Mouse (Mus musculus) stomach, embryonic 14.5 days (tissue): ENCODE data around the gene Scarb1. TPM values are rescaled to one million over a fixed set of nuclear protein-coding genes. Genes with fewer than 3 reads are reported as not detected.
A peak's percentile ranks its signal among the peaks of the same experiment; 100 is the strongest.

Experiments
- ATAC-seq: fragments of 200-750 bp; cut with Nextera tagmentation; 2 replicates; pipeline ENCODE4 v1.8.0; 2017; ENCODE audit warnings: low read depth, moderate TSS enrichment; ENCODE audit not compliant: insufficient number of reproducible peaks, insufficient read depth, low FRiP score
- H3K27ac ChIP-seq: fragments of 300-500 bp; sonication (generic); 2 replicates; pipeline ENCODE4 v1.5.1; 2014; ENCODE audit warnings: mild to moderate bottlenecking, low read length, moderate library complexity, mixed read lengths
- H3K27me3 ChIP-seq: fragments of 300-500 bp; sonication (generic); 2 replicates; pipeline ENCODE4 v1.6.1; 2014; ENCODE audit warnings: low read length, control low read depth, mixed read lengths; ENCODE audit not compliant: control insufficient read depth, insufficient read depth
- H3K36me3 ChIP-seq: fragments of 300-500 bp; sonication (generic); 2 replicates; pipeline ENCODE4 v1.6.1; 2014; ENCODE audit warnings: mild to moderate bottlenecking, control low read depth, low read length, moderate library complexity, mixed read lengths; ENCODE audit not compliant: control insufficient read depth, insufficient read depth
- H3K4me1 ChIP-seq: fragments of 300-500 bp; sonication (generic); 2 replicates; pipeline ENCODE4 v1.6.1; 2014; ENCODE audit warnings: low read length, control low read depth, mixed read lengths; ENCODE audit not compliant: control insufficient read depth, insufficient read depth
- H3K4me2 ChIP-seq: fragments of 300-500 bp; sonication (generic); replicated peaks from 2 replicates; pipeline ENCODE4 v1.6.1; 2014; ENCODE audit warnings: low read depth, low read length, control low read depth
- H3K4me3 ChIP-seq: fragments of 300-500 bp; sonication (generic); 2 replicates; pipeline ENCODE4 v1.5.1; 2014; ENCODE audit warnings: low read depth, low read length, control low read depth
- H3K9ac ChIP-seq: fragments of 300-500 bp; sonication (generic); replicated peaks from 2 replicates; pipeline ENCODE4 v1.6.1; 2014; ENCODE audit warnings: low read depth, mild to moderate bottlenecking, control low read depth, low read length, moderate library complexity, mixed read lengths
- H3K9me3 ChIP-seq: fragments of 300-500 bp; sonication (generic); 2 replicates; pipeline ENCODE4 v1.6.1; 2016; ENCODE audit warnings: low read depth, low read length, control low read depth; ENCODE audit not compliant: control insufficient read depth
- WGBS: fragments of 180-500 bp; shearing (Covaris S2); extraction: QIAGEN DNeasy Blood & Tissue Kit; methylation state at CpG from one replicate; pipeline ENCODE4 v1.1.7; 2014; 5-methylcytosine and 5-hydroxymethylcytosine counted together
- polyA plus RNA-seq: library from polyadenylated mRNA; unstranded; fragments of >200 nt; fragmentation: Nextera tagmentation; extraction: Ambion mirVana; gene quantifications from 2 replicates; pipeline ENCODE4 v1.2.1, GENCODE M21; 2014

The Scarb1 gene
- polyA plus RNA-seq, 1 experiment from 2014 or later: 47.1 TPM

- no peak overlapping the region for H3K4me2 ChIP-seq
- H3K4me1 ChIP-seq: peaks cover 15% of the 10 kb centered on the region
- no peaks in the 10 kb centered on the region for H3K9me3 ChIP-seq
- no peaks in the 10 kb centered on the region for H3K36me3 ChIP-seq
- no peak overlapping the region for H3K9ac ChIP-seq
- no peaks in the 10 kb centered on the region for H3K27me3 ChIP-seq
- ATAC-seq: no peak
- WGBS: 33% methylated on average over 6 of the region's 6 CpGs
- H3K27ac ChIP-seq: no peak overlapping the region
- no peak overlapping the region for H3K4me3 ChIP-seq
Measured at GRCm38 (mm10) chr5:125249187-125249586, 91.7 kb downstream of the Scarb1 start.

- no peak overlapping the region for H3K4me3 ChIP-seq
- ATAC-seq: no peak
- no peaks in the 10 kb centered on the region for H3K27me3 ChIP-seq
- 90% methylated on average over 4 of the region's 4 CpGs for WGBS
- H3K4me2 ChIP-seq: no peak overlapping the region
- peaks cover 15% of the 10 kb centered on the region for H3K4me1 ChIP-seq
- H3K36me3 ChIP-seq: no peaks in the 10 kb centered on the region
- H3K27ac ChIP-seq: no peak overlapping the region
- H3K9me3 ChIP-seq: no peaks in the 10 kb centered on the region
- H3K9ac ChIP-seq: no peak overlapping the region
Measured at GRCm38 (mm10) chr5:125246711-125247110, 94.2 kb downstream of the Scarb1 start.

- Histone ChIP-seq H3K9ac (no peak overlapping the region), H3K27ac (peak overlapping the region; percentile 4; the same call in 1 of the 2 replicates)
- 4% methylated on average over 27 of the region's 27 CpGs for WGBS
Measured at GRCm38 (mm10) chr5:125245534-125246151, 95.3 kb downstream of the Scarb1 start.

GRCm38 (mm10) chr5:125244825-125245533 lies 95.9 kb downstream of the Scarb1 start:
- Histone ChIP-seq H3K9ac (no peak overlapping the region), H3K4me3 (no peak overlapping the region; the same call in 1 of the 2 replicates)

More at GRCm38 (mm10) chr5:125245534-125246151, 95.3 kb downstream of the Scarb1 start:
- Histone ChIP-seq H3K4me1 (peaks cover 15% of the 10 kb centered on the region), H3K36me3 (no peaks in the 10 kb centered on the region), H3K9me3 (no peaks in the 10 kb centered on the region), H3K27me3 (no peaks in the 10 kb centered on the region), H3K4me3 (peak overlapping the region; percentile 8; the same call in 1 of the 2 replicates), H3K4me2 (peak overlapping the region; percentile 49)
- peak; percentile 20; the same call in 1 of the 2 replicates for ATAC-seq

GRCm38 (mm10) chr5:125243928-125244327 lies 97.0 kb downstream of the Scarb1 start:
- no peaks in the 10 kb centered on the region for H3K27me3 ChIP-seq
- no peaks in the 10 kb centered on the region for H3K9me3 ChIP-seq
- no peak overlapping the region for H3K4me3 ChIP-seq
- no peak overlapping the region for H3K9ac ChIP-seq
- ATAC-seq: no peak
- WGBS: 53% methylated on average over 6 of the region's 6 CpGs
- no peaks in the 10 kb centered on the region for H3K36me3 ChIP-seq
- H3K4me1 ChIP-seq: peaks cover 15% of the 10 kb centered on the region
- no peak overlapping the region for H3K27ac ChIP-seq
- H3K4me2 ChIP-seq: no peak overlapping the region

More at GRCm38 (mm10) chr5:125244825-125245533, 95.9 kb downstream of the Scarb1 start:
- Histone ChIP-seq H3K9me3 (no peaks in the 10 kb centered on the region), H3K4me2 (peak overlapping the region; percentile 49), H3K4me1 (peaks cover 15% of the 10 kb centered on the region), H3K27ac (peak overlapping the region; percentile 4; the same call in 1 of the 2 replicates), H3K36me3 (no peaks in the 10 kb centered on the region), H3K27me3 (no peaks in the 10 kb centered on the region)
- peak; percentile 23; the same call in 1 of the 2 replicates for ATAC-seq
- WGBS: 19% methylated on average over 11 of the region's 13 CpGs

- Histone ChIP-seq H3K27ac (no peak overlapping the region), H3K4me3 (no peak overlapping the region), H3K4me1 (peaks cover 15% of the 10 kb centered on the region), H3K27me3 (no peaks in the 10 kb centered on the region), H3K36me3 (no peaks in the 10 kb centered on the region), H3K9ac (no peak overlapping the region), H3K4me2 (no peak overlapping the region), H3K9me3 (no peaks in the 10 kb centered on the region)
- no peak for ATAC-seq
- WGBS: 59% methylated on average over 7 of the region's 7 CpGs
Measured at GRCm38 (mm10) chr5:125242111-125242510, 98.8 kb downstream of the Scarb1 start.

GRCm38 (mm10) chr5:125241627-125242026 lies 99.3 kb downstream of the Scarb1 start:
- Histone ChIP-seq H3K27ac (no peak overlapping the region), H3K4me2 (no peak overlapping the region)
- ATAC-seq: no peak

GRCm38 (mm10) chr5:125240124-125240781 lies 100.6 kb downstream of the Scarb1 start:
- H3K4me3 ChIP-seq: no peak overlapping the region
- H3K27ac ChIP-seq: no peak overlapping the region
- H3K4me2 ChIP-seq: no peak overlapping the region
- H3K9ac ChIP-seq: no peak overlapping the region
- no peaks in the 10 kb centered on the region for H3K36me3 ChIP-seq
- H3K4me1 ChIP-seq: peaks cover 12% of the 10 kb centered on the region
- no peak for ATAC-seq
- WGBS: 25% methylated on average over 6 of the region's 6 CpGs
- no peaks in the 10 kb centered on the region for H3K27me3 ChIP-seq
- no peaks in the 10 kb centered on the region for H3K9me3 ChIP-seq

More at GRCm38 (mm10) chr5:125241627-125242026, 99.3 kb downstream of the Scarb1 start:
- H3K27me3 ChIP-seq: no peaks in the 10 kb centered on the region
- H3K4me1 ChIP-seq: peaks cover 15% of the 10 kb centered on the region
- H3K9ac ChIP-seq: no peak overlapping the region
- H3K36me3 ChIP-seq: no peaks in the 10 kb centered on the region
- no peaks in the 10 kb centered on the region for H3K9me3 ChIP-seq
- WGBS: 25% methylated on average over 7 of the region's 7 CpGs
- H3K4me3 ChIP-seq: no peak overlapping the region
